Mouse (Mus musculus): ENCODE results near the gene Rhbdd1.

Gene Rhbdd1

GRCm38 (mm10) chr1:82429061-82429460 is 112.8 kb downstream of the Rhbdd1 start:
- no peak for ATAC-seq (ENCODE audit: low TSS enrichment)

- peak; percentile 98 for ATAC-seq (ENCODE audit: low TSS enrichment)
Observed at GRCm38 (mm10) chr1:82432919-82433648, 116.8 kb downstream of the Rhbdd1 start.

GRCm38 (mm10) chr1:82433649-82434005 is 117.4 kb downstream of the Rhbdd1 start:
- ATAC-seq (ENCODE audit: low TSS enrichment): no peak

- ATAC-seq (ENCODE audit: low TSS enrichment): no peak
Observed at GRCm38 (mm10) chr1:82437273-82437672, 121.0 kb downstream of the Rhbdd1 start.

- no peak for ATAC-seq (ENCODE audit: low TSS enrichment)
Observed at GRCm38 (mm10) chr1:82440123-82440522, 123.9 kb downstream of the Rhbdd1 start.

- ATAC-seq (ENCODE audit: low TSS enrichment): no peak
Observed at GRCm38 (mm10) chr1:82443517-82443916, 127.3 kb downstream of the Rhbdd1 start.

GRCm38 (mm10) chr1:82446049-82446448 is 129.8 kb downstream of the Rhbdd1 start:
- ATAC-seq (ENCODE audit: low TSS enrichment): no peak

GRCm38 (mm10) chr1:82449851-82450250 is 133.6 kb downstream of the Rhbdd1 start:
- ATAC-seq (ENCODE audit: low TSS enrichment): no peak

GRCm38 (mm10) chr1:82451927-82452651 is 135.8 kb downstream of the Rhbdd1 start:
- peak; percentile 44; the same call in 1 of the 2 replicates for ATAC-seq (ENCODE audit: low TSS enrichment)

- ATAC-seq (ENCODE audit: low TSS enrichment): no peak
Observed at GRCm38 (mm10) chr1:82454031-82454430, 137.8 kb downstream of the Rhbdd1 start.

GRCm38 (mm10) chr1:82459350-82459749 is 143.1 kb downstream of the Rhbdd1 start:
- no peak for ATAC-seq (ENCODE audit: low TSS enrichment)

GRCm38 (mm10) chr1:82459926-82460325 is 143.7 kb downstream of the Rhbdd1 start:
- no peak for ATAC-seq (ENCODE audit: low TSS enrichment)

GRCm38 (mm10) chr1:82461041-82461440 is 144.8 kb downstream of the Rhbdd1 start:
- ATAC-seq (ENCODE audit: low TSS enrichment): no peak

GRCm38 (mm10) chr1:82465321-82465853 is 149.1 kb downstream of the Rhbdd1 start:
- ATAC-seq (ENCODE audit: low TSS enrichment): no peak

- no peak for ATAC-seq (ENCODE audit: low TSS enrichment)
Observed at GRCm38 (mm10) chr1:82468872-82469271, 152.6 kb downstream of the Rhbdd1 start.

GRCm38 (mm10) chr1:82470516-82471225 is 154.4 kb downstream of the Rhbdd1 start:
- no peak for ATAC-seq (ENCODE audit: low TSS enrichment)

GRCm38 (mm10) chr1:82473467-82473866 is 157.2 kb downstream of the Rhbdd1 start:
- ATAC-seq (ENCODE audit: low TSS enrichment): no peak

GRCm38 (mm10) chr1:82474461-82474961 is 158.3 kb downstream of the Rhbdd1 start:
- no peak for ATAC-seq (ENCODE audit: low TSS enrichment)

GRCm38 (mm10) chr1:82475254-82475653 is 159.0 kb downstream of the Rhbdd1 start:
- no peak for ATAC-seq (ENCODE audit: low TSS enrichment)

- ATAC-seq (ENCODE audit: low TSS enrichment): no peak
Observed at GRCm38 (mm10) chr1:82475821-82476220, 159.6 kb downstream of the Rhbdd1 start.

- ATAC-seq (ENCODE audit: low TSS enrichment): peak; percentile 87
Observed at GRCm38 (mm10) chr1:82476256-82476655, 160.0 kb downstream of the Rhbdd1 start.

GRCm38 (mm10) chr1:82476746-82477145 is 160.5 kb downstream of the Rhbdd1 start:
- no peak for ATAC-seq (ENCODE audit: low TSS enrichment)

Data from frontal cortex, adult (tissue).